Mouse (Mus musculus): ENCODE measurements around the gene Zfp943. TPM values are rescaled to one million over a fixed set of nuclear protein-coding genes. Genes with fewer than 3 reads are reported as not detected.
A peak's percentile ranks its signal among the peaks of the same experiment; 100 is the strongest.
"Not testable (repeated sequence)": the region's sequence is repeated elsewhere in the genome, so short reads cannot be mapped to it uniquely, and the experiment has no call there.

Zfp943 gene
- total RNA-seq (2021), result 10 to 100 TPM; 21.6 to 22.4 TPM
- long read RNA-seq, experiment 1, transcript Zfp943-202 (3 exons, 1,598 nt), result minor isoform, 7 of 25 reads
- long read RNA-seq, experiment 1, transcript Zfp943-201 (4 exons, 2,741 nt), result major isoform, 16 of 25 reads
- long read RNA-seq, experiment 1, partial matches to known transcripts, result 0 of 25 reads
- long read RNA-seq, experiment 1, other reads (novel, unspliced or antisense), result 2 of 25 reads
- long read RNA-seq, experiment 2, transcript Zfp943-202 (3 exons, 1,598 nt), result minor isoform, 5 of 27 reads
- long read RNA-seq, experiment 2, transcript Zfp943-201 (4 exons, 2,741 nt), result major isoform, 21 of 27 reads
- long read RNA-seq, experiment 2, partial matches to known transcripts, result 0 of 27 reads
- long read RNA-seq, experiment 2, other reads (novel, unspliced or antisense), result 1 of 27 reads

- DNase-seq (ENCODE audit: low spot score), result peak; percentile 68
These were observed at the start of gene Zfp943, which contains the start of gene Zfp942 for GRCm38 (mm10) chr17:21962107-21962907. Gene Zfp943, plus strand, starts transcription at chr17:21962552. Gene Zfp942, minus strand, starts transcription at chr17:21962464.

DNA sequence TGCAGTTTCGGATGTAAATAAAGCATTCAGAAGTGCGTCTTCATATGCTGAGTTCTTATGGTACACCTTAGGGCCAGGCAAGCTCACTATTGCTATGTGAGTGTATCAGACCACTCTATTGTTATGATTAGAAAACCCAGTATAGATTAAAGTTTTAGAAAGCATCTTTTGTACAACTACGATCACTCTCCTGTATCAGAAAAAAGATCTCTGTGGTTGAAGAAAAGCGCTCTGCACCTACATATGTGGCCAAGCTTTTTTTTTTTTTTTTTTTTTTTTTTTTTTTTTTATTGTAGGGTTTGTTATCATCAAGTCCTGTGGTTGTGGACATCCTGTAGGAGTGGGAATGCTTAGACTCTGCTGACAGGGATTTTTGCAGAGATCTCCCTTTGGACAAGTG is 950 bp downstream of the Zfp943 start:
- no peak for DNase-seq (ENCODE audit: low spot score)

DNA sequence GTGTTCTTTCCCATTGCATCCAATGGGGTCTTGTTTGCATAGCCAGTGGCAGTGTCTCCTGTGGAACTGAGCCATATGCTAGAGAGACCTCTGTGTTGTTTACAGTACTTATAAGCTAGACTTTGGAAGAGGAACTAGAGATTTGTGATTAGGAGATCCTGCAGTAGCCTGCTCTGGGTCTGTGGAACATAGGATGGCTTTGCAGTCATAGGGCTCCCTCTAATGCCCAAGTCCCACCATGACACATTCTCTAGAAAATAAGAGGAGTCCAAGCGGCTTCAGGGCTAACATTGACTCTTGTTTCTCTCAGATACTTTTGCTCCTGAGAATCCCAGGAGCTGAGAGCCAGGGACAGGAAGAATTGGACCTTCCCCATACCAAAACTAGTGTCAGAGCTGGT is 73.2 kb downstream of the Zfp943 start:
- not testable (repeated sequence) for DNase-seq (ENCODE audit: low spot score)

- DNase-seq (ENCODE audit: low spot score), result no peak
These were observed 87.1 kb downstream of the Zfp943 start for GRCm38 (mm10) chr17:22049403-22049802.

GRCm38 (mm10) chr17:22053211-22053610 is 90.9 kb downstream of the Zfp943 start:
- no peak for DNase-seq (ENCODE audit: low spot score)

DNA sequence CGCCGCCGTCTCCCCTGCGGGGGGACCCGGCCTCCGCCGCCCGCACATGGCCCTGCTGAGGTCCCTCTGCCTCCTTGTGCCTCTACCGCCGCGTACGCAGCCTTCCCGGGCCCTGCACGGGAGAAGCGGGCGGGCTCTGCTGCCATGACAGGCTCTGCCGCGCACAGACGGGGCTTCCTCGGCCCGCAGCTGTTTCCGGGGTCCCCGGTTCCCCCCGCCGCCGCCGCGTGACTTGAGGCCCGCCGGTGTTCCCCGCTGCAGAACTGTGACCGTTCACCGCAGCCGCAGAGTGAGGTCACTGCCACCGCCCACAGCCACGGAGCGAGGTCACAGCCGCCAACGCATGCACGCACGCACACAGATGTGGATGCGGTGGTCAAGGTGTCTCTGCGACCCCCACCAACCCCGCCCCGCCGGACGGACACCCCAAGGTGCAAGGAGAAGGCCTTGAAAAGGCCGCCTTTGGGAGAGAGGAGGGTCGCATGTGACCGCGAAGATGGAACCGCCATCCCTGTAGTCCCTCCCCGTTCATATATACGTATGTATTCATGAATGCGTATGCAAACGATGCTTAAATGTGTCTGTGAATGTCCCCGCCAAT is 118.8 kb downstream of the Zfp943 start:
- peak; percentile 18 for DNase-seq (ENCODE audit: low spot score)

DNA sequence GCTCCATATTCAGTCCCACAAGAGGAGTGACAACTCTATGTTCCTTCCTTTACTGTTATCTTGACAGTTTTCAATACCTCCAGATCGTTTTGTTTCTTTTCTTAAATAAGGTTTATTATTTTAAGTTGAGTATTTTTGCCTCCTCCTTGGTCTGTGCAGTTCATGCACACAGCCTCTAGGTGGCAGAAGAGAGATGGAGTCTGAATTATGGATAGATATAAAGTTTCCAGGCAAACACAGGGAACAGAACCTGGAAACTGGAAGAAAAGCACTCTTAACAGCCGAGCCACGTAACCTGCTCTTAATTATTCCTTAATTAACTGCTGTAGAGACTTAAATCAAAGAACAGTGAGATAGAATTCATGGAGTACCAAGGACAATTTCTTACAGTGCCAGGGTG is 120.9 kb downstream of the Zfp943 start:
- DNase-seq (ENCODE audit: low spot score), result peak; percentile 15

DNA sequence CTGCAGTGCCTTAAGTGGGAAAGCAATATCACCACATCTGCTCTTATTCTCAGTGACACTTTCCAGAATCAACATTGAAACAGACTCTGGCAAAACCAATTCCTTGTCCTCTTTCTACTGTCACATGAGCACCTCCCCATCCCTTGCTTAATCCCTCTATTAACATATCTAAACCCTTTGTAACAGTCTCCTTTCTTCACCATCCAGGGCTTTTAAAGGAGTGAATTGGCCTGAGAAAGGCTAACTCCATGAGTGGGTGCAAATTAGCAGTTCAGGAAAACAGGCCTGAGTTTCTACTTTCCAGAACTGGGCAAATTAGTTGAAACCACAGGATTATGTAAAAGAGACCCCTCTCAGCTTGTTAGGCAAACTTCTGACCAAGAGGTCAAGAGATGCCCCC is 156.4 kb downstream of the Zfp943 start:
- DNase-seq (ENCODE audit: low spot score), result no peak

Other genes starting within 250 kb of the Zfp943 start
- gene Zfp229, start 231.8 kb upstream of the Zfp943 start, total RNA-seq (2021), result 1 to 10 TPM; 5.0 to 5.8 TPM
- under 1 TPM; 0.19 to 0.21 TPM for gene Zfp820, start 116.8 kb upstream of the Zfp943 start, total RNA-seq (2021)
- gene Zfp995, start 52.6 kb upstream of the Zfp943 start, total RNA-seq (2021), result 1 to 10 TPM in 1 of 2 experiments, under 1 TPM in 1; 0.64 to 1.0 TPM
- gene Zfp942, start 88 bp upstream of the Zfp943 start, total RNA-seq (2021), result 1 to 10 TPM; 6.8 to 6.9 TPM
- under 1 TPM; 0.81 to 0.91 TPM for gene Zfp947, start 203.6 kb downstream of the Zfp943 start, total RNA-seq (2021)

Data from gastrocnemius, adult 18-20 months (tissue).